Mouse (Mus musculus) olfactory bulb, adult 2 months (tissue): Measurements from ENCODE around the gene Dab2.

Experiments used
- CTCF ChIP-seq: fragments of 200-500 bp; IDR thresholded peaks from 2 replicates; pipeline ENCODE4 v1.5.1; 2012; ENCODE audit warnings: low read depth, mild to moderate bottlenecking, low read length, moderate library complexity; ENCODE audit not compliant: insufficient read depth
- POLR2A ChIP-seq: fragments of 200-500 bp; IDR thresholded peaks from 2 replicates; pipeline ENCODE4 v1.6.1; 2012; ENCODE audit warnings: mild to moderate bottlenecking, low read depth, low read length, moderate library complexity; ENCODE audit not compliant: insufficient read depth

GRCm38 (mm10) chr15:6312396-6312795, 12.8 kb downstream of the Dab2 start:
- TF ChIP-seq CTCF, result no peak
- TF ChIP-seq POLR2A, result no peak
